Mouse (Mus musculus) common myeloid progenitor, adult 5-6 weeks (primary cell): ENCODE data around the gene Cfd. TPM values are rescaled to one million over a fixed set of nuclear protein-coding genes. Genes with fewer than 3 reads are reported as not detected.

Experiments
- ATAC-seq: replicated peaks from 2 replicates; pipeline ENCODE4 v1.8.0; 2016; ENCODE audit warnings: low read depth, mild to moderate bottlenecking, moderate TSS enrichment, inconsistent platforms; ENCODE audit not compliant: poor library complexity, severe bottlenecking
- total RNA-seq: library from RNA; stranded (forward); fragments of 200-1000, 187-1606 nt; gene quantifications from 2 replicates; pipeline ENCODE4 v1.2.3, GENCODE M21; 2017

Gene Cfd
- total RNA-seq, 1 experiment from 2014 or later: not detected

DNA sequence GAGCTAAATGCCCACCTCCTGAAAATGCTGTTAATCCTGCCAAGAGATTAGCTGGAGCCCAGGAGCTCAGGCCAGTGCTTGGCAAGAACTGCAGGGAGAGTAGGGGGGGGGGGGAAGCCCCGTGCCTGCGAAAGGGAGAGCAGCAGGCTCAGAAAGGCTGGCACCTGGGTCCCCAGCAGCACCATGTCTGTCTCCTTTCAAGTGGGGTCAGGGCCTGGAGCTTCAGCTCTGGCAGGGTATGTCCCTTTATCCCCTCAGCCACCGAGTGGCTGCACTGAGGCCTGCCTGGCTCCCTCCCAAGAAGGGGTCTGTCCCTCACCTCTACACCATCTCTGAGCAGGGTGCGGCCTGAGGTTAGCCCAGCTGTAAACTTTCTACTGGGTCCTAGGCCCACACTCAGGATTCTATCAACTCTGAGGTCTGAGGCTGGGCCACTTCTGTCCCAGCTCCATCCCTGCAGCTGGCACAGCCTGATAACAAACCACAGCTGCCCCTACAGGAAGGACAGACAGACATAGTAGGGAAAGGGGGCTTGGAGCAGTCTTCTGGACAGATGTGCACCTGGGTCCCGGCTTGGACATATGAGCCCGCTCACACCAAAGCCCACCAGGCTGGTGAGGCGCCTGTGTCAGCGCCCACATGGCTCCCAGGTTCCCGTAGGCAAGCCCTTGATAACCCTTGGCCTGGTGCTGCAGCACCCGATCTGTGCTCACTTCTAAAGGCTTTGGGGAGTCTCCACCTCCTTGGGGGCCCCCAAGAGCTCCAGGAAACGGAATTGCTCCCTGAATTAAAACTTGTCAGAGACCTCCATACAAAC, 23.7 kb downstream of the Cfd start:
- ATAC-seq: peak; percentile 74

DNA sequence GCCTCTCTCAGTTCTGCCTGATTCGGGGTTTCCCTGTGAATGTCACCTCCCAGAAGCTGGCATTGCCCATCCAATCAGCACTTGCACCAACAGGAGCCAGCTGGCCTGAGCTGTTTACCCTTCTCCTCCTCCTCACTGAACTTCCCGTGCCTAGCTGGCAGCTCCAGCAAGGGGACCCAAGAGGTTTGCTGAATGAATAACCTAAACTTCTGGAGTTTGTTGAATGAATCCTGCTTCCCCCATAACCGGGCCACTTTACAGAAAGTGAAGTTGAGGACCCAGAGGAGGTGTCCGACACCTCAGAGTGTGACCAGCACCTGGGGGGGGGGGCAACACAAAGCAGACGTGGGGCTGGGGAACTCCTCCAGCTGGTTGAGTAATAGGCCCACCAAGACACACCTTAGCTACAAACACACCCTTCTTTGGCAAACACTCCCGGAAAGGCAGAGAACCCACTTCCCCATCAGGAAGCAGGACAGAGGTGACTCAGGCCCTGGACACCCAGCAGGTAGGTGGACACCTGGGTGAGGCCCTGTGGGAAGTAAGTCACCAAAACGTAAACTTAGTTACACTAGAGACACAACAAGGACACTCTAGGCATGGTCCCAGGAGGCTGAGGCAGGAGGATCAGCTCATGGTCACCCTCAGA, 24.4 kb downstream of the Cfd start:
- ATAC-seq: peak; percentile 20

DNA sequence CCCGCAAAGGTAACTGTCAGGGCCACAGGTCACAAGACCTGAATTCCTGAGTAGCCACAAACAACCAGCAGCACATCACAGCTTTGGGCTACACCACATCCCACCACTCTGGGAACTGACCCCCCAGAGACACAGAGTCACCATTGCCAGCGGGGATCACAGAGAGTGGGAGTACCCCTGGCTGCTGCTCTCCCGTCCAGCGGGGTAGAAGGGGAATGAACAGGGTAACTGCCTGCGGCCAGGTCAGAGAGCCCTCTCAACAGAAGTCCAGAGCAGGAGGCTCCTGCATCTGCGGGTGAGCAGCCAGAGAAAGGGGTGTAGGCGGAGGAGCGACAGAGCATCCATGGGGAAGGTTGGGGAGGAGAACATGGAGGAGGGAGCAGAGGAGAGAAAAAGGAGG, 25.4 kb downstream of the Cfd start:
- ATAC-seq: no peak

GRCm38 (mm10) chr10:79916808-79917531, 26.3 kb downstream of the Cfd start, which contains the start of gene Kiss1r:
Gene Kiss1r, plus strand, starts transcription at chr10:79916971.
- ATAC-seq: peak; percentile 50

- ATAC-seq: no peak
These were observed 27.0 kb downstream of the Cfd start for GRCm38 (mm10) chr10:79917532-79918100.

DNA sequence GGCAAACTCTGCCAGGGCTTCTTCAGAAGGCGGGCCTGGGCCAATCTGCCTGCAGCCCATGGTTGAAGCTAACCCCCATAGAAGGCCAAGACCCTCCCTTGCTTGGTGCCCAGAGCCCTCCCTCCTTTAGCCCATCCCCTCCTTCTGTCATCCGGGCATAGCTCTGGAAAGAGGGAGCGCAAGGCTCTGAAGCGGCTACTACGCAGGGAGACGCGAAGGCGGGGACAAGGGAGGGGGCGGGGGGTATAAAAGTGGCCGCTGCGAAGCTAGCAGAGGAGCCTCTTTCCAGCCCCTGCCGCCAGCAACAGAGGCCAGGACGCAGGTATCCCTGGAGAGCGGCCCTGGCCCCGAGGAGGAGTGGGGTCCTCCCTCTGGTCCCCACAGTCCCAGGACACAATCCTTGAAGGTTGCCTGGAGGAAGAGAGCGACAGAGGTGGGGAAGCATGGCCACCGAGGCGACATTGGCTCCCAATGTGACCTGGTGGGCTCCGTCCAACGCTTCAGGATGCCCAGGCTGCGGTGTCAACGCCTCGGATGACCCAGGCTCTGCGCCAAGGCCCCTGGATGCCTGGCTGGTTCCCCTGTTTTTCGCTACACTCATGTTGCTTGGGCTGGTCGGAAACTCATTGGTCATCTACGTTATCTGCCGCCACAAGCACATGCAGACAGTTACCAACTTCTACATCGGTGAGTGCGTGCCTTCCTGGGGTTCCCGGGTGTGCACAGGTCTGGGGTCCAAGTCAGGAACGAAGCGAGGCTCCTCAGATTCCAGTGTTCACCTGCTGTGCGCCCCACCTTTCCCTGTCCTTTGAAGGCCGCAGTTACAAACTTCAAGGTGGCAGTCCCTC, 27.8 kb downstream of the Cfd start:
- no peak for ATAC-seq

DNA sequence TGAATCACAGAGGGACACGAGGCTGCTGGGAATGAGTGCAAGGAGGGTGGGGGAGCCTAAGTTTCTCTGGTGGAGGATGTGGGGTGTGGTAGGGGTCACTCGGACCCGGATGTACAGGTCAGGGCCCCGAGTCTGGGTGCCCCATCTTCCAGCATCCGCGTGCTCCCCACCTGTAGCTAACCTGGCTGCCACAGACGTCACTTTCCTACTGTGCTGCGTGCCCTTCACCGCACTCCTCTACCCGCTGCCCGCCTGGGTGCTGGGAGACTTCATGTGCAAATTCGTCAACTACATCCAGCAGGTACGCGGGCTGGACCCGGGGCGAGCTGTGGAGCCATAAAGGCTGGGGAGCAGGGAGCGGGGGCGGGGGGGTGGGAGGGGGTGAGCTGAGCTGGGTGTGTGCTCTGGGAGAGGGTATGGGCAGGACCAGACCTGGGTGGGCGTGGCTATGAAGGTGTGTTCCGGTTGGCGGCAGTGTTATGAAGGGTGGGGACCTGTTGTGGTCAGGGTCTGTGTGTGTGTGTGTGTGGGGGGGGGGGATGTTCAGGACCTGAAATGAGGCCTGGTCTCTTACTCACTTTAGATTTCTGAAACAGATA, 28.7 kb downstream of the Cfd start:
- no peak for ATAC-seq

GRCm38 (mm10) chr10:79920056-79920890, 29.6 kb downstream of the Cfd start:
- ATAC-seq: no peak

DNA sequence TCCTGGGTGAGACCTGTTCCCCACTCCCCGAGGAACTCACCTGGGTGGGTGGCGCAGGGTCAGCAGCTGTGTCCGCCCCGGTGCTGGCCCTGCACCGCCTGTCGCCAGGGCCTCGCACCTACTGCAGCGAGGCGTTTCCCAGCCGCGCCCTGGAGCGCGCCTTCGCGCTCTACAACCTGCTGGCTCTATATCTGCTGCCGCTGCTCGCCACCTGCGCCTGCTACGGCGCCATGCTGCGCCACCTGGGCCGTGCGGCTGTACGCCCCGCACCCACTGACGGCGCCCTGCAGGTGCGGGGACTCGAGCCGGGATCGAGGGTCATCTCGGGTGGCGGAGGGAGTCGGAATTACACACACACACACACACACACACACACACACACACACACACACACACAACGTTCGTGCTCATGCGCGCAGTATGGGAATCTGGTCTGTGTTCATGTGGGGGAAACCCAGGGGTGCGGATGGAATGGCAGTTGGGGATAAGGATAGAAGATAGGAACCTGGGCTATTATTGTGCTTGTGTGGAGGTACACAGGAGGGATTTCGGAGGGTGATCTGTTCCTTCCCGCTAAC, 30.4 kb downstream of the Cfd start, which contains the start of gene R3hdm4:
Gene R3hdm4 (minus strand): TSS at position 251 of the 578 bp plus-strand sequence.
- no peak for ATAC-seq

GRCm38 (mm10) chr10:79921572-79921971, 30.9 kb downstream of the Cfd start:
- ATAC-seq: no peak

- ATAC-seq: peak; percentile 45
These were observed 34.5 kb downstream of the Cfd start for GRCm38 (mm10) chr10:79924998-79925784.

GRCm38 (mm10) chr10:79925785-79926490, 35.3 kb downstream of the Cfd start:
- no peak for ATAC-seq

DNA sequence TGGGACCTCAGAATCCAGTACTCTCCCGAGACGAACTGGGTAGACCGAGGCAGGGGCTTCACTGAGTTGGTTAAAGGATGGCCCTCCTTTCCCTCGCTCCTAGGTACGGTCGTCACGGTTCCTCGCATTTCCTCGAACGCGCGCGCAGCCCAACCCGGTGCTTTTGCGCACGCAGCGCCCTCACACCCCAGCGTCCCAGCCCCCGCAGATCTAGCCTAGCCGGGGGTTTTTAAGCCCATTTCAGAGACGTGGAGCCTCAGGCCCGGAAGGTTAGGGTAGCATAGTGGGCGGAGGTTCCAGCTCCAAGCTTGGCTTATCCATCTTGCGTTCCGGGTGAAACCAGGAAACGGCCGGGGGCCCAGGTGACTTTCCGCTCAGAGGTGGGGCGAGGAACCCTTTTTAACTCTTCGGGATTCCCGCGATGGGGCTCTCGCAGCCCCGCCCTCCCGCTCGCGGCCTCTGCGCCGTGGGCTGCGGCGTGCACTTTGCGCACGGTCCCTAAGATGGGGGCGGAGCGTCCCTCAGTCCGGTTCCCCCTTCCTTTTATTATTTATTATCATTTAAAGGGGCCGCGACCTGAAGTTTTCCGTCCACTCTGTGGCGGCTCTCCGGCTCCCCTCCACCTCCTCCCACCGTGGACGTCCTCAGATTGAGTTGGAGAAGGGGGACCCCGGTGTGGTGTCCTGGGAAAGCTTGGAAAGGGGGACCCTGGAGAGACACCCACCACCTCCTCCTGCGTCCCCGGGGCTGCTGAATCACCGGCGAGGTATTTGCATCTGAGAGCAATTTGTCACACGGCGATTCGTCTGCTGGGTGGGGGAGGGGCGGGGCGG, 36.1 kb downstream of the Cfd start, which contains the start of gene Arid3a:
Gene Arid3a (plus strand): TSS at position 553 of the 833 bp plus-strand sequence.
- peak; percentile 61 for ATAC-seq

DNA sequence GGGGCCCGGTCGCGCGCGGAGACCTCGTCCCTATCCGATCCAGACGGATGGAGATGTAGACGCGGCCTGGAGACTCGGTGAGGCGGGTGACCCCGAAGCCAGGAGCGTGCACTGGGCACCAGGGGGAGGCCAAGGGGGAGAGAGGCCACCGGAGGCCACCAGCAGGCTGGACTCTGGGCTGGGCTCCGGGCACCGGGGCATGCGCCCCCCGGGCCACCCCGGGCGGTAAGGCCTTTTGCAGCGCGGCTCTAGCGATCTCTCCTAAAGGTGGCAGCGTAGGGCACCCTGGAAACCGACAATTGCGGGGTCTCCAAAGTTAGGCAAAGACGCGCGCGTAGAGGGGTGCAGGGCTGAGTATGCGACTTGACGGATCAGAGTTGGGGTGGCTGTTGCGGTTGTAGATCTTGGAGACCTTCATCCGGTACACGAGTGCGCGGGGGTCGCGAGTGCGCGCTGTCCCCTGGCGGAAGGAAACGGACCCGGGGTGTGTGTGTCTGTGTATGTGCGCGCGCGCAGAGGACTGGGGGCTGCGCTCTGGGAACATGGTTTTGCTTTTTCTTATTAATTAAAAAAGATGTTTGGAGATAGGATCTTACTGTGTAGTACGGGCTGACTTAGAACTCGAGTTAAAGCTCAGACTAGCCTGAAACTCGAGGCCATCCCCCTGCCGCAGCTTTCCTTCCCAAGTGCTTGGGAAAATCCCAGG, 36.8 kb downstream of the Cfd start:
- peak; percentile 26 for ATAC-seq
